Mouse (Mus musculus) lung, adult 2 months (tissue): Measurements from ENCODE around the gene Tmed1.
"Not testable (repeated sequence)": the region's sequence is repeated elsewhere in the genome, so short reads cannot be mapped to it uniquely, and the experiment has no call there.

Experiments used
- CTCF ChIP-seq: fragments of 200-500 bp; IDR thresholded peaks from 2 replicates; pipeline ENCODE4 v1.5.1; 2011; ENCODE audit warnings: mild to moderate bottlenecking, low read length, control low read depth; ENCODE audit not compliant: insufficient read depth
- POLR2A ChIP-seq: fragments of 200-500 bp; IDR thresholded peaks from 2 replicates; pipeline ENCODE4 v1.6.1; 2011; ENCODE audit warnings: low read depth, mild to moderate bottlenecking, control low read depth, low read length, borderline replicate concordance; ENCODE audit errors: extremely low read depth

GRCm38 (mm10) chr9:21542001-21542400 lies 31.9 kb upstream of the Tmed1 start:
- not testable (repeated sequence) for TF ChIP-seq CTCF, POLR2A
